22 mouse cellular contexts compared by ENCODE assay signal in genomic region chr2:17640861-17641260, GRCm38 (mm10).
DNase-seq lines count a peak whose midpoint lies in the region; ATAC-seq lines count a peak whose summit lies in the region.
"Had no signal": no experiment of that assay in that cellular context is flagged by ENCODE, and none has a peak within 500 bp of the region (broad histone marks: within the 10 kb centered on the region; RNA-seq: fewer than 3 reads in every experiment).

No protein-coding gene starts in this region.

- no peaks in the 10 kb centered on the region for H3K36me3 ChIP-seq in kidney, embryonic 15.5 days
- H3K36me3 ChIP-seq: embryonic facial prominence, embryonic 10.5 days; embryonic facial prominence, embryonic 12.5 days; forebrain, embryonic 10.5 days; forebrain, embryonic 12.5 days; G1E had no signal

- WGBS in kidney, embryonic 15.5 days, result 54% methylated on average over 4 of the region's 4 CpGs

- no peaks in the 10 kb centered on the region for H3K9me3 ChIP-seq in kidney, embryonic 15.5 days (replicated peaks)
- H3K9me3 ChIP-seq: embryonic facial prominence, embryonic 10.5 days; embryonic facial prominence, embryonic 12.5 days; forebrain, embryonic 10.5 days; forebrain, embryonic 12.5 days; G1E had no signal

- no peak overlapping the region for H3K27ac ChIP-seq in kidney, embryonic 15.5 days
- H3K27ac ChIP-seq: embryonic facial prominence, embryonic 10.5 days; embryonic facial prominence, embryonic 12.5 days; forebrain, embryonic 10.5 days; forebrain, embryonic 12.5 days had no signal

- no peak overlapping the region for H3K4me2 ChIP-seq in kidney, embryonic 15.5 days
- H3K4me2 ChIP-seq: embryonic facial prominence, embryonic 12.5 days; forebrain, embryonic 12.5 days had no signal

- peak; percentile 66; the same call in 1 of the 2 replicates for ATAC-seq in kidney, embryonic 15.5 days (replicated peaks; ENCODE audit: low FRiP score)
- no peak for ATAC-seq in erythroblast, adult 5-6 weeks (replicated peaks; ENCODE audit: low FRiP score, poor library complexity, severe bottlenecking)
- ATAC-seq: activated CD4-positive, CD25-positive, alpha-beta regulatory T cell, adult 4 months; forebrain, embryonic 14.5 days; forebrain, embryonic 16.5 days; Patski had no signal

- DNase-seq in cerebellum, postnatal 10 days, result peak; percentile 32 to 39
- DNase-seq in cerebellum, adult 18-20 months, result no peak
- DNase-seq in kidney, adult 18-20 months, result no peak
- DNase-seq: adrenal gland, adult 8-10 months; adrenal gland, postnatal 14 days; adrenal gland, postnatal 36 days; cerebellum, adult 11-12 months; cerebellum, adult 8-10 months; cerebellum, adult 9-11 months; cerebellum, postnatal 25 days had no signal

- H3K27me3 ChIP-seq in kidney, embryonic 15.5 days, result no peaks in the 10 kb centered on the region
- H3K27me3 ChIP-seq: embryonic facial prominence, embryonic 12.5 days had no signal

- no peak overlapping the region for H3K4me3 ChIP-seq in kidney, embryonic 15.5 days (replicated peaks)
- H3K4me3 ChIP-seq: embryonic facial prominence, embryonic 10.5 days; embryonic facial prominence, embryonic 12.5 days; erythroblast, embryonic 14.5 days; forebrain, embryonic 10.5 days; forebrain, embryonic 12.5 days had no signal

- H3K9ac ChIP-seq in kidney, embryonic 15.5 days, result no peak overlapping the region
- H3K9ac ChIP-seq: embryonic facial prominence, embryonic 12.5 days; forebrain, embryonic 12.5 days had no signal

- no peaks in the 10 kb centered on the region for H3K4me1 ChIP-seq in kidney, embryonic 15.5 days
- H3K4me1 ChIP-seq: embryonic facial prominence, embryonic 12.5 days had no signal

Comparison
In these comparisons a context has a peak if more than half of its experiments do, and no peak if none do; other contexts are left out.
1. DNase-seq: peak in cerebellum, postnatal 10 days (2 of 2); none in cerebellum, adult 18-20 months (0 of 2) and kidney, adult 18-20 months (single experiment).